Mouse (Mus musculus): Measurements from ENCODE around the gene Mllt3. TPM values are rescaled to one million over a fixed set of nuclear protein-coding genes. Genes with fewer than 3 reads are reported as not detected.

Gene Mllt3
- polyA plus RNA-seq, 2 experiments = 23.4 to 41.3 TPM

DNA sequence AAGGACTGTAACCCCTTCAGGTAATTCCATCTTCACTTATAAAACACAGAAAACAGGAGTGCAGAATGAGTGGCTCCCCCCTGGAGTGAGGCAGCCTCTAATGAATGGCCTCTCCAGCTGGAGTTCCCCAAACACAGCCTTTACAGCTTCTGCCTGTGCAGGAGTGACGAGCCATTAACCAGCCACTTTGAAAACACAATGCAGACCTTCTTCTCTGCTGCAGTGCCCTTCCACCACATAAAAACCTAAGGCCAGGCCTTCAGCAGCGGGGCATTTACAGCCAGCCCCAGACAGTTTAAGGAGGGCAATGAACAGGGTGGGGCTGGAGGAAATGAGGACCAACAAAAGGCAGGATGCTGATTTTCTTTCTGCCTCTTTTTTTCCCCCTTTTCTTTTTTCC, 198.9 kb downstream of the Mllt3 start:
- no peak overlapping the region for H3K9ac ChIP-seq (ENCODE audit: low read depth, low read length, severe bottlenecking)
- 33% methylated on average over 2 of the region's 2 CpGs for WGBS
- no peaks in the 10 kb centered on the region for H3K9me3 ChIP-seq (ENCODE audit: control insufficient read depth, low read length)
- no peak for ATAC-seq (ENCODE audit: low FRiP score, low read depth)
- H3K36me3 ChIP-seq (ENCODE audit: control insufficient read depth, insufficient read depth, low read length) = no peaks in the 10 kb centered on the region
- no peak overlapping the region for H3K4me3 ChIP-seq (replicated peaks; ENCODE audit: low read length)
- H3K4me1 ChIP-seq (ENCODE audit: control insufficient read depth, insufficient read depth, low read length) = peaks cover 12% of the 10 kb centered on the region
- H3K27ac ChIP-seq (replicated peaks; ENCODE audit: low read depth, low read length) = no peak overlapping the region
- no peak overlapping the region for H3K4me2 ChIP-seq (replicated peaks; ENCODE audit: low read depth, low read length, severe bottlenecking)
- no peak for DNase-seq (ENCODE audit: low spot score)
- no peak for TF ChIP-seq POLR2A (IDR thresholded peaks at IDR 0.05; ENCODE audit: borderline replicate concordance, extremely low read depth, insufficient read depth, insufficient read length)
- H3K27me3 ChIP-seq (ENCODE audit: control insufficient read depth, insufficient read depth, low read length) = no peaks in the 10 kb centered on the region

DNA sequence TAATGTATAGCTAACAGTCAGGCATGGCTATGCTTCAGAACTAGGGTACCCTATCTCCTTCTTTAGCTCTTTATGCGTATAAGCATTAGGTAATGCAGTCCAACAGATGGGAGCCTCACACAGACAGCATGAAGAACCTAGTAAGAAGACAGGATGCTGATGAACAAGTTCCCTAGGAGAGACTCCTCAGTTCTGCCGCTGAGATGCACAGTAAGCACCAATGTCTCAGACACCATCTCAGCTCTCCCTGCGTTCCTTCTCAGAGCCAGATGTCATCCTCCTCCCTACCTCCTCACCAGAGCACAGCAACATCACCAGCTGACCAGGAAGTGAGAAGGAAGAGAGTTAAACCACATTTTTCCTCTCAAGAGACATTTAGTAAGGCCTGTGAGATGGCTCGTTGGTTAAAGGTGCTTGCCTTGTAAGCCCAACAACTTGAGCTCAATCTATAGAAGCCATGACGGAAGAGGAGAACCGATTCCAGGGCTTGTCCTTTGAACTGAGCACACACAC, 202.3 kb downstream of the Mllt3 start:
- WGBS = 84% methylated on average over 6 of the region's 6 CpGs

DNA sequence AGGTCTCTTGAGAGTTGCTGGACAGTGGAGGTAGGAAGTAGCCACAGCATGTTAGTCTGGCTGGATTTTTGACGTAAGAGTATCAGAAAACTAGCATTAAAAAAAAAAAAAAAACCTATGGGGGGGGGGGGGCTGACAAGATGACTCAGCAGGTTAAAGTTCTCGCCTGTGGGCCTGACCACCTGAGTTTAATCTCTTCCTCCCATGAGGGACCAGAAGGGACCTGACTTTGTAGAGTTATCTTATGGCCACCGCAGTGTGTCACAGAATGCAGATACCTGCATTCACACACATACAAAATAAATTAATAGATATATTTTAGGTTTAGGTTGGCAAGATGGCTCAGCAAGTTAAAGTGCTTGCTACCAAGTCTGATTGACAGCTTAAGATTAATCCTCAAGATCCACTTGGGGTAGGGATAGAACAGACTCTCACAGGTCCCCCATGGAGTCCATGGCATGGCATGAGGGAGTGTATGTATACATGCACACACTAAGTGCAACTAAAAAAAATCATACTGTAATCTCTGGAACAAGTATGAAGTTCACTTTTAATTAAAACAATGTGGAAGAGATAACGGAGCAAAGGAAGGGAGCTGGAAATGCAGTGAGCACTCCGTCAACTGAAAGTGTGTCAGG, 203.6 kb downstream of the Mllt3 start:
- ATAC-seq (ENCODE audit: low FRiP score, low read depth) (no peak), DNase-seq (ENCODE audit: low spot score) (no peak)
- no peaks in the 10 kb centered on the region for H3K9me3 ChIP-seq (ENCODE audit: control insufficient read depth, low read length)
- H3K4me3 ChIP-seq (replicated peaks; ENCODE audit: low read length) = no peak overlapping the region
- no peaks in the 10 kb centered on the region for H3K27me3 ChIP-seq (ENCODE audit: control insufficient read depth, insufficient read depth, low read length)
- H3K36me3 ChIP-seq (ENCODE audit: control insufficient read depth, insufficient read depth, low read length) = no peaks in the 10 kb centered on the region
- 82% methylated on average over 5 of the region's 5 CpGs for WGBS
- H3K4me1 ChIP-seq (ENCODE audit: control insufficient read depth, insufficient read depth, low read length) = peaks cover 6% of the 10 kb centered on the region
- H3K27ac ChIP-seq (replicated peaks; ENCODE audit: low read depth, low read length) = no peak overlapping the region
- no peak overlapping the region for H3K9ac ChIP-seq (ENCODE audit: low read depth, low read length, severe bottlenecking)
- no peak overlapping the region for H3K4me2 ChIP-seq (replicated peaks; ENCODE audit: low read depth, low read length, severe bottlenecking)
- no peak for TF ChIP-seq POLR2A (IDR thresholded peaks at IDR 0.05; ENCODE audit: borderline replicate concordance, extremely low read depth, insufficient read depth, insufficient read length)

More for the DNA sequence above, 202.3 kb downstream of the Mllt3 start:
- Histone ChIP-seq H3K36me3 (ENCODE audit: control insufficient read depth, insufficient read depth, low read length) (no peaks in the 10 kb centered on the region), H3K4me2 (replicated peaks; ENCODE audit: low read depth, low read length, severe bottlenecking) (no peak overlapping the region), H3K4me1 (ENCODE audit: control insufficient read depth, insufficient read depth, low read length) (peaks cover 12% of the 10 kb centered on the region), H3K4me3 (replicated peaks; ENCODE audit: low read length) (no peak overlapping the region), H3K9ac (ENCODE audit: low read depth, low read length, severe bottlenecking) (no peak overlapping the region), H3K9me3 (ENCODE audit: control insufficient read depth, low read length) (no peaks in the 10 kb centered on the region), H3K27me3 (ENCODE audit: control insufficient read depth, insufficient read depth, low read length) (no peaks in the 10 kb centered on the region), H3K27ac (replicated peaks; ENCODE audit: low read depth, low read length) (no peak overlapping the region)
- no peak for DNase-seq (ENCODE audit: low spot score)
- TF ChIP-seq POLR2A (IDR thresholded peaks at IDR 0.05; ENCODE audit: borderline replicate concordance, extremely low read depth, insufficient read depth, insufficient read length) = no peak
- no peak for ATAC-seq (ENCODE audit: low FRiP score, low read depth)

DNA sequence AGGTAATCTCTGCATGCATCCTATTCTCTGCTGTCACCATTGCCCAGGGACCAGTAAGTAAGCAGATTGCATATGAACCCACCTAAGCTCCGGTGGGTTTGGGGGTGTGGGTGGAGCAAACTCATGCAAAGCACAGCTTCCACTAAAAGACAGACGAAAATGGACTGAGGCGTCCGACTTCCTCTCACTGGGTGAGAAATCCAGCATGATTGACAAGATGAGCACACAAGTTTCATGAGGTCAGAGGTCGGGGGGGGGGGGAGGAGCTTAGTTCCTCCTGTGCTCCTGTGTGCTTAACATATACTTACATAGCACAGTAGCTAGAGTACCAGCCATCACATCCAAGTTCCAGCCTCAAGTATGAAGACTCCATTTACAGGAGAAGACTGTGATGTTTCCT, 206.8 kb downstream of the Mllt3 start:
- H3K4me3 ChIP-seq (replicated peaks; ENCODE audit: low read length) = no peak overlapping the region
- no peak for DNase-seq (ENCODE audit: low spot score)
- no peaks in the 10 kb centered on the region for H3K36me3 ChIP-seq (ENCODE audit: control insufficient read depth, insufficient read depth, low read length)
- no peak overlapping the region for H3K27ac ChIP-seq (replicated peaks; ENCODE audit: low read depth, low read length)
- no peak for TF ChIP-seq POLR2A (IDR thresholded peaks at IDR 0.05; ENCODE audit: borderline replicate concordance, extremely low read depth, insufficient read depth, insufficient read length)
- WGBS = 76% methylated on average over 5 of the region's 5 CpGs
- H3K9ac ChIP-seq (ENCODE audit: low read depth, low read length, severe bottlenecking) = no peak overlapping the region
- no peaks in the 10 kb centered on the region for H3K27me3 ChIP-seq (ENCODE audit: control insufficient read depth, insufficient read depth, low read length)
- H3K9me3 ChIP-seq (ENCODE audit: control insufficient read depth, low read length) = no peaks in the 10 kb centered on the region
- H3K4me2 ChIP-seq (replicated peaks; ENCODE audit: low read depth, low read length, severe bottlenecking) = no peak overlapping the region
- no peaks in the 10 kb centered on the region for H3K4me1 ChIP-seq (ENCODE audit: control insufficient read depth, insufficient read depth, low read length)
- no peak for ATAC-seq (ENCODE audit: low FRiP score, low read depth)

DNA sequence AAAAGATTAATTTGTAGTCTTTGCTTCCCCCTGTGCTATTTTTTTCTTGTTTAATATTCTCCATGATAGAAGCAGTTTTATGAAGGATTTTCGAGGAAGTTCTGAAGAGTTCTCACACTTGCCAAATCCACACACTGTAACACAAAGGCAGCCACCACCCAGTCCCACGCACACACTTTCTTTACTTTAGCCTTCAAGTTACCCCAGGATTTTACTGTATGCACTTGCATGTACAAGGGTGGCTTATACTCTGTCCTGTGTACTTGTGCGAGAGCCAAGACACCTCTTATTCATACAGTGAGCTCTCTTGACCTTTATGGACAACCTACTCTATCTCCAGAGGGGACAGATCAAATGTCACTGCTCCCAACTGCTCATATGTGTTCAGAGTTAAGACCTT, 209.5 kb downstream of the Mllt3 start:
- no peak overlapping the region for H3K4me3 ChIP-seq (replicated peaks; ENCODE audit: low read length)
- H3K27me3 ChIP-seq (ENCODE audit: control insufficient read depth, insufficient read depth, low read length) = no peaks in the 10 kb centered on the region
- no peak overlapping the region for H3K9ac ChIP-seq (ENCODE audit: low read depth, low read length, severe bottlenecking)
- DNase-seq (ENCODE audit: low spot score) = no peak
- no peak overlapping the region for H3K27ac ChIP-seq (replicated peaks; ENCODE audit: low read depth, low read length)
- no peak overlapping the region for H3K4me2 ChIP-seq (replicated peaks; ENCODE audit: low read depth, low read length, severe bottlenecking)
- H3K9me3 ChIP-seq (ENCODE audit: control insufficient read depth, low read length) = no peaks in the 10 kb centered on the region
- no peak for ATAC-seq (ENCODE audit: low FRiP score, low read depth)
- H3K36me3 ChIP-seq (ENCODE audit: control insufficient read depth, insufficient read depth, low read length) = no peaks in the 10 kb centered on the region
- 82% methylated on average over 3 of the region's 3 CpGs for WGBS
- no peak for TF ChIP-seq POLR2A (IDR thresholded peaks at IDR 0.05; ENCODE audit: borderline replicate concordance, extremely low read depth, insufficient read depth, insufficient read length)
- H3K4me1 ChIP-seq (ENCODE audit: control insufficient read depth, insufficient read depth, low read length) = no peaks in the 10 kb centered on the region

Data from limb, embryonic 14.5 days (tissue).